Mouse (Mus musculus) hindlimb bud, embryonic 11.5 days (tissue): ENCODE results near the gene Calm1.
"Not testable (repeated sequence)": the region's sequence is repeated elsewhere in the genome, so short reads cannot be mapped to it uniquely, and the experiment has no call there.

Experiments used
- DNase-seq: peaks from one replicate; pipeline ENCODE4 v3.0.0-alpha.2; 2012; ENCODE audit warnings: low read depth, low spot score; ENCODE audit errors: extremely low spot score

Calm1 gene

GRCm38 (mm10) chr12:100198967-100199660 lies at the start of gene Calm1:
Gene Calm1 (plus strand): TSS chr12:100199435.
- peak; percentile 53 for DNase-seq

GRCm38 (mm10) chr12:100152466-100152865 lies 46.8 kb upstream of the Calm1 start:
- no peak for DNase-seq

GRCm38 (mm10) chr12:100159261-100159975 lies 39.8 kb upstream of the Calm1 start, which contains the start of gene Nrde2:
Gene Nrde2 (minus strand): TSS chr12:100159653.
- peak; percentile 90 for DNase-seq

- DNase-seq, result no peak
Observed at GRCm38 (mm10) chr12:100164991-100165500, 34.2 kb upstream of the Calm1 start.

GRCm38 (mm10) chr12:100166177-100166576 lies 33.1 kb upstream of the Calm1 start:
- DNase-seq, result no peak

GRCm38 (mm10) chr12:100166939-100167338 lies 32.3 kb upstream of the Calm1 start:
- DNase-seq, result no peak

GRCm38 (mm10) chr12:100167502-100167901 lies 31.7 kb upstream of the Calm1 start:
- DNase-seq, result no peak

- no peak for DNase-seq
Observed at GRCm38 (mm10) chr12:100167931-100168871, 31.0 kb upstream of the Calm1 start.

GRCm38 (mm10) chr12:100172481-100172880 lies 26.8 kb upstream of the Calm1 start:
- no peak for DNase-seq

GRCm38 (mm10) chr12:100176469-100177056 lies 22.7 kb upstream of the Calm1 start:
- peak; percentile 77 for DNase-seq

- no peak for DNase-seq
Observed at GRCm38 (mm10) chr12:100178898-100179440, 20.3 kb upstream of the Calm1 start.

- no peak for DNase-seq
Observed at GRCm38 (mm10) chr12:100180802-100181201, 18.4 kb upstream of the Calm1 start.

- no peak for DNase-seq
Observed at GRCm38 (mm10) chr12:100182676-100183075, 16.6 kb upstream of the Calm1 start.

GRCm38 (mm10) chr12:100183970-100184369 lies 15.3 kb upstream of the Calm1 start:
- DNase-seq, result no peak

GRCm38 (mm10) chr12:100184976-100185375 lies 14.3 kb upstream of the Calm1 start:
- DNase-seq, result not testable (repeated sequence)

GRCm38 (mm10) chr12:100185897-100186296 lies 13.3 kb upstream of the Calm1 start:
- DNase-seq, result no peak

- no peak for DNase-seq
Observed at GRCm38 (mm10) chr12:100186376-100186775, 12.9 kb upstream of the Calm1 start.

- DNase-seq, result peak; percentile 91
Observed at GRCm38 (mm10) chr12:100187013-100187755, 12.1 kb upstream of the Calm1 start.

GRCm38 (mm10) chr12:100187756-100188430 lies 11.3 kb upstream of the Calm1 start:
- no peak for DNase-seq
